Mouse (Mus musculus): ENCODE data around the gene Rhox2b.
"Not testable (repeated sequence)": the region's sequence is repeated elsewhere in the genome, so short reads cannot be mapped to it uniquely, and the experiment has no call there.

The Rhox2b gene

DNA sequence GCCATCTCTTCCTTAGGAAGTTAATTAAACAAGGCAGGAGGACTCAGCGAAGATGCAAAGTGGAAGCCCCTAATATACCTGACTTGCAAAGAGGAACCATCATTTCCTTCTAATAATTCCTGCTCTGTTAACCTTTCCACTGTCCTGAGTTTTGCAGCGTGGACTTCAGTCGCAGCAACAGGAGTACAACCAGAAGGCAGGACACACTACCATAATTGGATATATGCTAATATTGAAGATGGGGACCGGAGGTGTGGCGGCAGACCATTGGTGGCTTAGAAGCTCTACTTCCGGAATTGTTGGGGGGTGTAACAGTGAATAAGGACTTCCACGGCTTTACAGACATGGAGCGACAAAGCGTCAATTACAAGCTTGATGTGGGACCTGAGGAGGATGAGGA, at the start of gene Rhox2b:
Gene Rhox2b (plus strand): TSS at position 301 of the 400 bp plus-strand sequence.
- in situ Hi-C loops (cut with MboI, MseI) = loop anchor here (10.0 to 25.0 kb wide), 2 partner anchors 163 to 401 kb away; partner anchors contain the start of genes Rhox5 (in 2 of the 2) and Rhox2f (in 1 of the 2)

DNA sequence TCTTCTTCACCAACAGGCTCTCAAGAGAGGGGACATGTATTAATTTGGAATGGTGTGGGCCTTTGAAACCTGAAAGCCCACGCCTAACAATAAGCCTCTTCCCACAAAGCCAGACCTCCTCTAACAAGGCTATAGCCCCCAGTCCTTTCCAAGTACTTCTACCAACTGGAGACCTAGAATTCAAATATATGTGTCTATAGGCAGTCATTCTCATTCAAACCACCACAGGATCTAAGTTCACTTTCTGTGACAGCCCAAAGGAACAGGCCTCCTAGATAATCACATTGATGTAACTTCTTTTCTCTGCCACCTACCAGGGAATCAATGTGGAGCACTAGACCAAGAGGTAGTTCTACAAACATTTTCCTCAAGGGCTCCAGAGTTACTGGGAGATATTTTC, 32.1 kb upstream of the Rhox2b start, which contains the start of gene Rhox3a2:
Gene Rhox3a2 (plus strand): TSS at position 301 of the 400 bp plus-strand sequence.
- in situ Hi-C loops (cut with MboI, MseI) = loop anchor here in 1 of 2 experiments (10.0 kb wide), 1 partner anchor 115 kb away; the partner anchor contains the start of gene Rhox2d

- in situ Hi-C loops (cut with MboI, MseI) = not testable (repeated sequence)
Measured at GRCm38 (mm10) chrX:37390548-37390947, 21.3 kb upstream of the Rhox2b start, which contains the start of gene Rhox4a2. Gene Rhox4a2 (plus strand): TSS chrX:37390848.

DNA sequence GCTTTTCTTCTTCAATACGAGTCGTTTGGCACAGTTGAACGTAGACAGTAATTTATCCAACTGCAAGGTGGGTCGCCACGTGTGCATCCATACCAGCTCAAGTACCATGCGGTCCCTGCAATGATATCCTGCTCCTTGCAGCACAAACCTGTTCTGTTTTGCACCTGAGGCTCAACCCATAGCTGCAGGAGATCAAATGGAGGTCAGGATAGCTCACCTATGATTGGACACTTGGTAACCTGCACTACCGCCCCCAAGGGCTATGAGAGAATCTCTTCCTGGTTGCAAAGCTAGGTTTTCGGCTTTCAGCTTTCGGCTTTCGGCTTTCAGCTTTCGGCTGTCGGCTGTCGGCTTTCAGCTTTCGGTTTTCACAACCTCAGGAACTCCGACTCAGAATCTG, 20.3 kb downstream of the Rhox2b start, which contains the start of gene Rhox4b:
Gene Rhox4b (plus strand): TSS at position 301 of the 400 bp plus-strand sequence.
- in situ Hi-C loops (cut with MboI, MseI) = loop anchor here in 1 of 2 experiments (10.0 kb wide), 1 partner anchor 133 kb away; no protein-coding TSS in a partner anchor

GRCm38 (mm10) chrX:37453380-37453779, 41.5 kb downstream of the Rhox2b start, which contains the start of gene Rhox2c:
Gene Rhox2c (plus strand): TSS chrX:37453680.
- in situ Hi-C loops (cut with MboI, MseI) = loop anchor here (5.0 to 10.0 kb wide), 2 partner anchors 119 to 209 kb away; partner anchors contain the start of genes Rhox2f (in 2 of the 2), Rhox2a (in 1 of the 2) and Rhox3a (in 1 of the 2)

DNA sequence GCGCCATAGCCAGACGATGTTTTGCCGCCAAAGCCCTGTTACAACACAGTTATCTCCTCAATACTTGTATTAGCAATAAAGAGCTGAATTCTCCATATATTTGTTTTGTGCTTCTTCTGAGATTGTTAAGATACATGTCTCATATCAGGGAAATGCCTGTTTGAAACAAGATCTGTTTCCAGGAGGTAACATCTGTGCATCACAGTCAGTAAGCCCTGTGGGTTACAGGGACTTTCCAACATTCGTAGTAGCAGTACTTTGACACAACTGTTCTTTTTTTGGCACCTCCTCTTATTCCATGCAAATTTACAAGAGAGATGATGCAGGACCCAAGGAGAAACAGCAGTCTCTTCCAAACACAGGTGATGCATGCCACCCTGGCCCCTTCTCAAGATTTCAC, 46.4 kb downstream of the Rhox2b start, which contains the start of gene Rhox3c:
Gene Rhox3c (plus strand): TSS at position 301 of the 400 bp plus-strand sequence.
- in situ Hi-C loops (cut with MboI, MseI) = loop anchor here (5.0 to 10.0 kb wide), 3 partner anchors 41 to 213 kb away; partner anchors contain the start of genes Rhox2a (in 1 of the 2), Rhox3a (in 1 of the 2) and Rhox3e (in 1 of the 2)
